ENCODE assay signal across 9 mouse cellular contexts in genomic region chr11:67921091-67921826, GRCm38 (mm10). TPM values are rescaled to one million over a fixed set of nuclear protein-coding genes. Genes with fewer than 3 reads are reported as not detected.
DNase-seq lines count a peak whose midpoint lies in the region; ATAC-seq lines count a peak whose summit lies in the region.
"Had no signal": no experiment of that assay in that cellular context is flagged by ENCODE, and none has a peak within 500 bp of the region (broad histone marks: within the 10 kb centered on the region; RNA-seq: fewer than 3 reads in every experiment).

No protein-coding gene starts in this region.

- intact Hi-C loops in left cerebral cortex, postnatal 4 days (cut with DNase I): loop anchor here (5.0 kb wide), 1 partner anchor 99 kb away; no protein-coding TSS in a partner anchor

- 0 out of 2 replicates have a peak overlapping the region, but pooled peaks have one; percentile 12 for H3K27ac ChIP-seq in hindbrain, embryonic 12.5 days
- peak overlapping the region; percentile 95 for H3K27ac ChIP-seq in stomach, embryonic 16.5 days (ENCODE audit: low read length)

- peaks cover 13% of the 10 kb centered on the region for H3K4me1 ChIP-seq in hindbrain, embryonic 12.5 days
- H3K4me1 ChIP-seq in stomach, embryonic 16.5 days (ENCODE audit: control insufficient read depth, insufficient read depth, low read length): peaks cover 4% of the 10 kb centered on the region; the same call in 1 of the 2 replicates

- peak overlapping the region; percentile 83 for H3K4me3 ChIP-seq in hindbrain, embryonic 12.5 days
- H3K4me3 ChIP-seq in stomach, embryonic 16.5 days (replicated peaks; ENCODE audit: low read length): peak overlapping the region; percentile 68

- peaks cover 27% of the 10 kb centered on the region for H3K27me3 ChIP-seq in hindbrain, embryonic 12.5 days
- no peaks in the 10 kb centered on the region for H3K27me3 ChIP-seq in stomach, embryonic 16.5 days (ENCODE audit: control insufficient read depth, insufficient read depth, low read length)

- DNase-seq in ES-CJ7 (ENCODE audit: low read depth, low spot score): peak; percentile 77
- peak; percentile 47 for DNase-seq in adrenal gland, postnatal 25 days
- DNase-seq in frontal cortex, postnatal 25 days (ENCODE audit: low spot score in 2 of 2): peak; percentile 11 to 26
- DNase-seq in left cerebral cortex, postnatal 4 days: peak; percentile 9
- DNase-seq in mesoderm, embryonic 11.5 days (ENCODE audit: low read depth, low spot score): peak; percentile 54
- no peak for DNase-seq in spleen, postnatal 4 days (ENCODE audit: low spot score in 2 of 2)

- WGBS in hindbrain, embryonic 12.5 days: 2% methylated on average over 47 of the region's 47 CpGs
- WGBS in stomach, embryonic 16.5 days: 3% methylated on average over 47 of the region's 47 CpGs

- H3K9ac ChIP-seq in hindbrain, embryonic 12.5 days: peak overlapping the region; percentile 61
- peak overlapping the region; percentile 78 for H3K9ac ChIP-seq in stomach, embryonic 16.5 days (ENCODE audit: low read length)

- no peaks in the 10 kb centered on the region for H3K36me3 ChIP-seq in hindbrain, embryonic 12.5 days
- H3K36me3 ChIP-seq in stomach, embryonic 16.5 days (ENCODE audit: control insufficient read depth, insufficient read depth, low read length): no peaks in the 10 kb centered on the region

- H3K4me2 ChIP-seq in hindbrain, embryonic 12.5 days (replicated peaks): peak overlapping the region; percentile 100
- H3K4me2 ChIP-seq in stomach, embryonic 16.5 days (ENCODE audit: low read depth, low read length): peak overlapping the region; percentile 96

- ATAC-seq in hindbrain, embryonic 12.5 days (ENCODE audit: low FRiP score): 0 out of 2 replicates have a peak, but pooled peaks have one; percentile 37
- ATAC-seq in stomach, embryonic 16.5 days (ENCODE audit: insufficient read depth, low FRiP score): peak; percentile 30

- no peaks in the 10 kb centered on the region for H3K9me3 ChIP-seq in hindbrain, embryonic 12.5 days (replicated peaks)
- no peaks in the 10 kb centered on the region for H3K9me3 ChIP-seq in stomach, embryonic 16.5 days (replicated peaks; ENCODE audit: control insufficient read depth, low read length)

RNA-seq across cellular contexts. Expression of gene Usp43, which starts 0.7 kb away (rescaled TPM):
- 1.5 and 3.0 TPM in 2 replicates for total RNA-seq in adrenal gland, postnatal 25 days (2021)
- polyA plus RNA-seq in hindbrain, embryonic 12.5 days (2016; fragmentation: Nextera tagmentation; extraction: Ambion mirVana): 0.80 and 0.86 TPM in 2 replicates
- total RNA-seq in left cerebral cortex, postnatal 4 days (2021): 10 to 100 TPM; 32.2 to 33.3 TPM
- 2.8 and 3.3 TPM in 2 replicates for polyA plus RNA-seq in stomach, embryonic 16.5 days (2015; fragmentation: Nextera tagmentation; extraction: Ambion mirVana)
- polyA plus RNA-seq: erythroblast, embryonic 14.5 days had no signal

RNA-seq across cellular contexts. Expression of gene Cfap52, which starts 44.2 kb away (rescaled TPM):
- total RNA-seq in adrenal gland, postnatal 25 days (2021): not detected in 2 replicates
- polyA plus RNA-seq in hindbrain, embryonic 12.5 days (2016; fragmentation: Nextera tagmentation; extraction: Ambion mirVana): 4.5 and 7.0 TPM in 2 replicates
- 1 to 10 TPM; 2.0 to 5.7 TPM for total RNA-seq in left cerebral cortex, postnatal 4 days (2021)
- polyA plus RNA-seq in stomach, embryonic 16.5 days (2015; fragmentation: Nextera tagmentation; extraction: Ambion mirVana): 0.83 and 1.0 TPM in 2 replicates
- polyA plus RNA-seq: erythroblast, embryonic 14.5 days had no signal

RNA-seq across cellular contexts. Expression of gene Stx8, which starts 44.7 kb away (rescaled TPM):
- total RNA-seq in adrenal gland, postnatal 25 days (2021): 28.5 and 35.1 TPM in 2 replicates
- 64.0 and 74.4 TPM in 2 replicates for polyA plus RNA-seq in hindbrain, embryonic 12.5 days (2016; fragmentation: Nextera tagmentation; extraction: Ambion mirVana)
- total RNA-seq in left cerebral cortex, postnatal 4 days (2021): 10 to 100 TPM; 26.7 to 30.1 TPM
- 62.1 and 69.7 TPM in 2 replicates for polyA plus RNA-seq in stomach, embryonic 16.5 days (2015; fragmentation: Nextera tagmentation; extraction: Ambion mirVana)

Comparison
In these comparisons a context has a peak if more than half of its experiments do, and no peak if none do; other contexts are left out.
1. DNase-seq: peak in ES-CJ7 (single experiment), adrenal gland, postnatal 25 days (single experiment), frontal cortex, postnatal 25 days (2 of 2), left cerebral cortex, postnatal 4 days (single experiment) and mesoderm, embryonic 11.5 days (single experiment); none in spleen, postnatal 4 days (0 of 2).